Mouse (Mus musculus): Measurements from ENCODE around the gene Ass1. TPM values are rescaled to one million over a fixed set of nuclear protein-coding genes. Genes with fewer than 3 reads are reported as not detected.

The Ass1 gene
- polyA plus RNA-seq, 1 experiment: 212 TPM

DNA sequence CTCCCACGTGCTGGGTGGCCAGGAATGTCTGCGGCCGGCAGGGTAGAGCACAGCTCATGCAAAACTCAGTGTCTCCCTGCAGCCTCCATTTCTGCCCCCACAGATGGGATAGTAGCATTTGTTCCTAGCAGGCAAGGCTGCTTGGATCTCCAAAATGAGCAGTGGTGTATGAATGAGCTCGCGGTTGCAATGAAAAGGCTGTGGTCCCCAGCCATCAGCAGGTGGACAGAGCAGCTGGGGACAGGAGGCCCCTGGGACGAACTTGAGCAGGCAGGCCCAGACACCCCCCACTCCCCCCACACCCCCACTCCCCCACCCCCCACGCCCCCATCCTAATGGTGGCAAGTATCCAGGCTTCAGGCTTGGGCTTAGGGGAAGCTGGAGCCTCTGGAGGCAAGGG, 27.1 kb downstream of the Ass1 start:
- TF ChIP-seq POLR2A (IDR thresholded peaks at IDR 0.05; ENCODE audit: low read depth, low read length): no peak
- TF ChIP-seq CTCF (IDR thresholded peaks at IDR 0.05; ENCODE audit: borderline replicate concordance, insufficient read depth, low read length): no peak
- no peaks in the 10 kb centered on the region for H3K4me1 ChIP-seq (ENCODE audit: control insufficient read depth, insufficient read depth, low read length)
- H3K27ac ChIP-seq (ENCODE audit: insufficient read depth, low read length): no peak overlapping the region
- no peak overlapping the region for H3K4me3 ChIP-seq (ENCODE audit: insufficient read depth, low read length)

DNA sequence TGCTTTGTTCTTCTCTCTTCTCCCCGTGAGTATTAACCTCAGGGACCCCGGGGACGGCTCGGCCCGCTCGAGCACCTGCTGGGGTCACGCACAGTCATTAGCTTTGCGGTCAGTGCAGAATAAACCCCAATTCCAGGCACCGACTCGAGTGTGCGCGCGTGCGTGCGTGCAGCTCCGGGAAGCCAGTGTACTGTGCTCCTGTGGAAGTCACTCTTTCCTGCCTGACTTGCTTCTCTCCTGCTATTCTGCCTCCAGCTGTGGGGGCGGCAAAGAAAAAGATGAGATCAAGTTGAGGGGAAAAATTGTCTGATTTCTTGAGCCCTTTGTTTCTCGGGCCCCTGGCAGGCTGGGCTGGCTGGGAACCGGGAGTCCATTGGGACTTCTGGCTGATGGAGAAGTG, 27.6 kb downstream of the Ass1 start:
- Histone ChIP-seq H3K4me1 (ENCODE audit: control insufficient read depth, insufficient read depth, low read length) (no peaks in the 10 kb centered on the region), H3K27ac (ENCODE audit: insufficient read depth, low read length) (no peak overlapping the region), H3K4me3 (ENCODE audit: insufficient read depth, low read length) (no peak overlapping the region)
- TF ChIP-seq CTCF (IDR thresholded peaks at IDR 0.05; ENCODE audit: borderline replicate concordance, insufficient read depth, low read length) (no peak), POLR2A (IDR thresholded peaks at IDR 0.05; ENCODE audit: low read depth, low read length) (no peak)

DNA sequence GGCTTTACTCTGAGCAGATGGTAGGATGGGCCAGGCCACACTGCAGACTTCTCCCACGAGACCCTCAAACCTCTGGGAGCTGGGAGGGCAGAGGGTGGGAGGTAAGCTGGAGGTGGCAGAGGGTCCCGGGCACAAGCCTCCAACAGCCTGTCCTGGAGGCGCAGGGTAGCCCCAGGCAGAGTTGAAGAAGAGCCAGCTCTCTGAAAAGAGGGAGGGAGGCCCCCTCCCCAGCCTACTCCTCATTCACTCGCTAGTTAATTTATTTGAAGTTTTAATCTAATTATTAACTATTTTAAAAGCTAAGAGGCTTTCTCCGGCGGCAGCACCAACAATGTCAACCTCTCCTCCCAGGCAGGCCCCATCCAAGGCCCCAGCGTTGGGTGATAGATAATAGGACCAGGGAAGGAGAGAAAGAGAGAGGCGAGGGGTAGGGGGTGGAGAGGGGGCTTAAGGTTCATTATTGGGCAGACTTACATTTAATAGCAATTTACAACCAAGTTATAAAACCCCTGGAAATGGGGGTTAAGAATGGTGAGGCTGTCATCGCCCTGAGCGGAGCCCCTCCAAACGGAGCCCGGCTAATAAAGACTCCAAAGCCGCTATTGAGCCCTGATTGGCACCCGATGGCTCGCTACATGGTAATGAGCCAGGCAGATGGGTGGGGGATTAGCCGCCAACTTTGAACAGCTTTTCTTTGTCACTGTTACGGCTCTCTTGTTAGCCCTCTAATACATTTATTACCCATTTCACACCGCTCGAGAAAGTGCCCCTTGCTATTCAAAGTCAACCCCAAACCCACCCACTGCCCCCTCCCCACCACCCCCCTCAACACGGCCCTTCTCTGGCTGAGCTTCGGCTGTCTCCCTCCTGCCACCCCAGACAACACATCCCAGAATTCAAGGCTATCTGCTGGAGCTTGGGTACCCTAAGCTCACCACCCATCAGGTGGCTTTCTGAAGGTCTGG, 29.6 kb downstream of the Ass1 start:
- TF ChIP-seq CTCF (IDR thresholded peaks at IDR 0.05; ENCODE audit: borderline replicate concordance, insufficient read depth, low read length) (no peak), POLR2A (IDR thresholded peaks at IDR 0.05; ENCODE audit: low read depth, low read length) (no peak)
- no peak overlapping the region for H3K4me3 ChIP-seq (ENCODE audit: insufficient read depth, low read length)
- no peak overlapping the region for H3K27ac ChIP-seq (ENCODE audit: insufficient read depth, low read length)
- no peaks in the 10 kb centered on the region for H3K4me1 ChIP-seq (ENCODE audit: control insufficient read depth, insufficient read depth, low read length)

DNA sequence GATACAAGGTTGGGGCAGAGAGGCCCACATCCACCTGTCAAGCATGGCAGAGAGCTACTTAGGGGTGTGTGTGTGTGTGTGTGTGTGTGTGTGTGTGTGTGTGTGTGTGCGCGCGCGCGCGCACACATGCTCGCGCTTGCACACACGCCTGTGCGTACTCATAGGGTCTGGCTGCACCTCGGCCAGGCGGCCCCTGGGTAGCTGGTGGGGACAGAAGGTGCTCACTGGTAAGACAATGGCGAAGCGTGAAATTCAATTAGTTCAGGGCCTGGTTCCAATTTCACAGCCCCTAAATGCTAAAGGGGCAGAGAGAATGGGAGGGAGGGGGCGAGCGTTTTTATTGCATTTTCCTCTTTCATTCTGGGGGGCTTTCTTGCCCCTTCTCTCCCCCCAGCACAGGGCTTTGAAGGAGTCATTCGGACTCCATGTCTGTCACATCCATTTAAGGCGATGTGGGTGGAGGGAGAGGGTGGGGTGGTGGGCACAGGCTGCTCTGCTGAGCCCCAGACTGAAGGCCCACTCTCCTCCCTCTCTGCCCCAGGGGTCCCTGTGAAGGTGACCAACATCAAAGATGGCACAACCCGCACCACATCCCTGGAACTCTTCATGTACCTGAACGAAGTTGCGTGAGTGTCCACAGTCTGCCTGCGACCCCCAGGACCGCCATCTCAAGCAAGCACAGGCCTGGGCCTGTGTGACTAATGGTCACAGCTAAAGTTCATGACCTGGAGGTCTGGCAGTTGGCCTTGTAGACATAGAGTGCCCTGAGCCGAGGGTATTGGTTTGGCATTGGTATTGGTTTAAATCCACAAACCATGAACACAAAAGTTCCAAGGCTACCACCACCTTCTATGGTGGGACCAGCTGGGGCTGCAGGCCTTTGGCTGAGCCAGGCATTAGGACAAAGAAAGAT, 30.5 kb downstream of the Ass1 start:
- TF ChIP-seq POLR2A (IDR thresholded peaks at IDR 0.05; ENCODE audit: low read depth, low read length) (no peak), CTCF (IDR thresholded peaks at IDR 0.05; ENCODE audit: borderline replicate concordance, insufficient read depth, low read length) (no peak)
- H3K4me1 ChIP-seq (ENCODE audit: control insufficient read depth, insufficient read depth, low read length): no peaks in the 10 kb centered on the region

DNA sequence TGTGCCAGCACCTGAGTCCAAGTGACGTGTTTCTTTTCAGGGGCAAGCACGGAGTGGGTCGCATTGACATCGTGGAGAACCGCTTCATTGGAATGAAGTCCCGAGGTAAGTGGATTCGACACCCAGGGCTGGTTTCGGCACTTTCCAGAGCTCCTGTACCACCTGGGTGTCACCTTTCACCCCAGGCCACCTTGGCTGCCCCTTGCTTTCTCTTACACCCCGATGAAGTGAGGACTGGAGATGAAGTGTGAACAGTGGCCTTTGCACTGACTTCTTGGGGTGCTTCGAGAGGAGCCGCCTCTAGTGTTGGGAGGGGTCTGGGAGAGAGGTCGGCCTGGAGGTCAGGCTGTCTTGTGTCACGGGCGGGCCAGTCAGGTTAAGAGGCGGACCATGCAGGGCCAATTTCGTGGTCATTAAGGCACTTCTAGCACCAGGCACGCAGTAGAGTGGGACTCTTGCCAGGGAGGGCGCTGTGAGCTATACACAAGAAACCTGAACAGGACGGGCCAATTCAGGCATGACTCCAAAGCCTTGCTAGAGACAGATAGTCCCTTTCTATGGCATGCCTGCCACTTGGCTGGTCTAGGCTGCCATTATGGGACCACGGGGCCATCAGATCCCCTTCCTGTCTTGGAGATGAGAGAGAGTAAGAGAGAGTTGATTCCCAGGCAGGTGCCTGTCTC, 31.6 kb downstream of the Ass1 start:
- no peak overlapping the region for H3K27ac ChIP-seq (ENCODE audit: insufficient read depth, low read length)
- TF ChIP-seq CTCF (IDR thresholded peaks at IDR 0.05; ENCODE audit: borderline replicate concordance, insufficient read depth, low read length): no peak
- TF ChIP-seq POLR2A (IDR thresholded peaks at IDR 0.05; ENCODE audit: low read depth, low read length): no peak

More for the DNA sequence above, 30.5 kb downstream of the Ass1 start:
- no peak overlapping the region for H3K27ac ChIP-seq (ENCODE audit: insufficient read depth, low read length)
- no peak overlapping the region for H3K4me3 ChIP-seq (ENCODE audit: insufficient read depth, low read length)

DNA sequence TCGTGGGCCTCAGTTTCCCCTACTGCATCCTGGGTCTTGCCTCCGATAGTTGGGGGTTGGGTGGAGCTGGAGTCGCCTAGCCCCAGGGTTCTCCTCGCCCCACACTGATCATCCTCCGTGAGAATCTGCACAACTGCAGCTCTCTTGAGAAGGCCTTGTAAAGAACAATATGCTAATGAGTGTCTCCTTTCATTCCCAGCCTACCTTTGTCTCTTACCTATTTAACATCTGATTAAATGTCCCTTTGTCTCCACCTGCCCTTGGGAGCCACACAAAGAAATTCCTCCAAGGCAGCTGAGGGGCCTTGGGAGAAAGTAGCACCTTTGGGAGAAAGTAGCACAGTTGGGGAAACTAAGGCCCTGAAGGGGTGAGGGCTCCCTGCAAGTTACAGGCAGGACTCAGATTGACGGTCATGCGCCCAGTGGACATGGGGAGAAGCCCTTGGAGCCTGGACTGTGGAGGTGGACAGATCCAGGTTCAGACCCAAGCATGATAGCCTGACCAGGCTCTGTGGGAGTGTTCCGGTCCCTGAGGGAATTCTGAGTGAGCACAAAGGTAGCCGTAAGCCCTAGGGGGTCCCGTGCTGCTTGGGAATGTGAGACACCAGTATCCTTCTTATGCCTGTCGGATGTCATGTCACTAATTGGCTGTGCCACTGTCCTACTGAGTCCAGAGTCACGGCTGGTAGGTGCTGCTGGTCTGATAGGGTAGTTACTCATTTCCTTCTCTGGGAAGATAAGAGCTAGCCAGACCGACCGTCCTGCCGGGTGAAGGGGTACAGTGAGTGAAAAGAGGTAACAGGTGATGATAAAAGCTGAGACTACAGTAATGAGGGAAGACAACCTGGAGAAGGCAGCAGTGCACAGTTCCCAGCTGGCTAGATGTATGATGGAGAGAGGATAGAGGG, 32.9 kb downstream of the Ass1 start:
- H3K4me1 ChIP-seq (ENCODE audit: control insufficient read depth, insufficient read depth, low read length): no peaks in the 10 kb centered on the region
- no peak overlapping the region for H3K4me3 ChIP-seq (ENCODE audit: insufficient read depth, low read length)
- TF ChIP-seq POLR2A (IDR thresholded peaks at IDR 0.05; ENCODE audit: low read depth, low read length) (no peak), CTCF (IDR thresholded peaks at IDR 0.05; ENCODE audit: borderline replicate concordance, insufficient read depth, low read length) (no peak)
- no peak overlapping the region for H3K27ac ChIP-seq (ENCODE audit: insufficient read depth, low read length)

More for the DNA sequence above, 31.6 kb downstream of the Ass1 start:
- Histone ChIP-seq H3K4me1 (ENCODE audit: control insufficient read depth, insufficient read depth, low read length) (no peaks in the 10 kb centered on the region), H3K4me3 (ENCODE audit: insufficient read depth, low read length) (no peak overlapping the region)

DNA sequence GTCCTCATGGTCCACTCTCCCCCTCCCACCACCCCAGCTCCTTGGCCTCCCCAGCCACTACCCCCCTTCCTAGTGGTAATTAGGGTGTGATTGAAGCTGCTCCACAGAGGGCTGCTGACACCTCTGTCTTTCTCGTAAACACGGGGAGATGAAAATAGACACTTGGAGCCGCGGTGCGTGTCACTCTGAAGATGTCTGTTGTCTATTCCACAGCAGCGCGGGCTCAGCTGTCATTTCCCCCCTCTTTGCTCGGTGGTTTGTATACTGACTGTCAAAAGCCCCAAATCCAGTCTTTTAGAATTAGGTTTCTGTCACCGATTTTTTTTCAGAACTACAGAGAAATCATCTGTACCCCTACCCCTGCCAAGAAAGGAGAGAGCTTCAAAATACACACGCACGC, 35.5 kb downstream of the Ass1 start:
- no peak overlapping the region for H3K4me3 ChIP-seq (ENCODE audit: insufficient read depth, low read length)
- H3K4me1 ChIP-seq (ENCODE audit: control insufficient read depth, insufficient read depth, low read length): no peaks in the 10 kb centered on the region
- TF ChIP-seq CTCF (IDR thresholded peaks at IDR 0.05; ENCODE audit: borderline replicate concordance, insufficient read depth, low read length): no peak
- TF ChIP-seq POLR2A (IDR thresholded peaks at IDR 0.05; ENCODE audit: low read depth, low read length): no peak
- no peak overlapping the region for H3K27ac ChIP-seq (ENCODE audit: insufficient read depth, low read length)

DNA sequence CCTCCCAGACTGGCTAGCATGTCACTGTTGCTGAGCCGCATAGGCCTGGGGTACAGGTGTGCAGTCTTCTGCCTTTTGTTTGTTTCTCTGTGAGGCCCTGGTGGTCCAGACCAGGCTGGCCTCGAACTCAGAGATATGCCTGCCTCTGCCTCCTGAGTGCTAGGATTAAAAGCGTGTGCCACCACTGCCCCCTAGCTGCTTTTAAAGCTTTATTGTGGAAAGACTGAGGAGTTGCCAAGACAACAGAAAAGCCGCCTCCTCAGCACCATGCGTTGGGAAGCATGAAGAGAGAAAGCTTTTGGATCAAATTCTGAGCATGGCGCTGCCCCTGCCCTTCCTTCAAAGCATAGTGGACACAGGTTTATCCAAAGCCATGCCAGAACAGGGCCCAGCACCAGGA, 38.8 kb downstream of the Ass1 start:
- H3K4me1 ChIP-seq (ENCODE audit: control insufficient read depth, insufficient read depth, low read length): no peaks in the 10 kb centered on the region
- H3K4me3 ChIP-seq (ENCODE audit: insufficient read depth, low read length): no peak overlapping the region
- no peak overlapping the region for H3K27ac ChIP-seq (ENCODE audit: insufficient read depth, low read length)
- TF ChIP-seq CTCF (IDR thresholded peaks at IDR 0.05; ENCODE audit: borderline replicate concordance, insufficient read depth, low read length): no peak
- TF ChIP-seq POLR2A (IDR thresholded peaks at IDR 0.05; ENCODE audit: low read depth, low read length): no peak
